Mouse (Mus musculus) megakaryocyte-erythroid progenitor cell, adult 5-6 weeks (primary cell): ENCODE results near the gene Il27ra. TPM values are rescaled to one million over a fixed set of nuclear protein-coding genes. Genes with fewer than 3 reads are reported as not detected.

ENCODE experiments used
- total RNA-seq, 2 experiments: library from RNA; stranded (forward) in 1 of 2; stranded (reverse) in 1 of 2; fragments of 200-1000, 215-1000 nt in 1 of 2; fragments of >200 nt in 1 of 2; fragmentation: Nextera tagmentation in 1 of 2; gene quantifications; 2 replicates each; pipeline ENCODE4 v1.2.3; 2014 to 2017

Il27ra gene
- total RNA-seq, 2 experiments from 2014 or later, result 4.5 to 24.2 TPM

Other genes with a start within 250 kb of the Il27ra start
- gene Adgrl1, start 142.5 kb downstream of the Il27ra start, total RNA-seq (2014; fragmentation: Nextera tagmentation), result 25.2 and 28.8 TPM in 2 replicates
- gene Adgrl1, start 142.5 kb downstream of the Il27ra start, total RNA-seq (2017), result 7.9 and 13.2 TPM in 2 replicates
- not detected in 2 replicates for gene Gm10644, start 87.4 kb downstream of the Il27ra start, total RNA-seq (2014; fragmentation: Nextera tagmentation)
- not detected in 2 replicates for gene Gm10644, start 87.4 kb downstream of the Il27ra start, total RNA-seq (2017)
- 48.9 and 64.6 TPM in 2 replicates for gene Asf1b, start 87.1 kb downstream of the Il27ra start, total RNA-seq (2014; fragmentation: Nextera tagmentation)
- 18.5 and 36.5 TPM in 2 replicates for gene Asf1b, start 87.1 kb downstream of the Il27ra start, total RNA-seq (2017)
- 35.2 and 49.4 TPM in 2 replicates for gene Prkaca, start 69.6 kb downstream of the Il27ra start, total RNA-seq (2014; fragmentation: Nextera tagmentation)
- 22.1 and 31.1 TPM in 2 replicates for gene Prkaca, start 69.6 kb downstream of the Il27ra start, total RNA-seq (2017)
- 103 and 123 TPM in 2 replicates for gene Samd1, start 44.9 kb downstream of the Il27ra start, total RNA-seq (2014; fragmentation: Nextera tagmentation)
- 57.4 and 79.8 TPM in 2 replicates for gene Samd1, start 44.9 kb downstream of the Il27ra start, total RNA-seq (2017)
- gene 1700067K01Rik, start 41.1 kb downstream of the Il27ra start, total RNA-seq (2014; fragmentation: Nextera tagmentation), result 1.4 and 2.3 TPM in 2 replicates
- 0.76 and 2.3 TPM in 2 replicates for gene 1700067K01Rik, start 41.1 kb downstream of the Il27ra start, total RNA-seq (2017)
- not detected in 2 replicates for gene 2210011C24Rik, start 30.4 kb downstream of the Il27ra start, total RNA-seq (2014; fragmentation: Nextera tagmentation)
- not detected in 2 replicates for gene 2210011C24Rik, start 30.4 kb downstream of the Il27ra start, total RNA-seq (2017)
- gene Palm3, start 21.1 kb downstream of the Il27ra start, total RNA-seq (2014; fragmentation: Nextera tagmentation), result not detected in 2 replicates
- gene Palm3, start 21.1 kb downstream of the Il27ra start, total RNA-seq (2017), result 0.30 TPM in 1 of 2 replicates, not detected in the other
- not detected in 2 replicates for gene Rln3, start 2.4 kb upstream of the Il27ra start, total RNA-seq (2014; fragmentation: Nextera tagmentation)
- gene Rln3, start 2.4 kb upstream of the Il27ra start, total RNA-seq (2017), result not detected in 2 replicates
- 3.3 TPM in 1 of 2 replicates, not detected in the other for gene Gm10643, start 22.5 kb upstream of the Il27ra start, total RNA-seq (2014; fragmentation: Nextera tagmentation)
- gene Gm10643, start 22.5 kb upstream of the Il27ra start, total RNA-seq (2017), result 1.6 and 4.2 TPM in 2 replicates
- gene Rfx1, start 24.2 kb upstream of the Il27ra start, total RNA-seq (2014; fragmentation: Nextera tagmentation), result 10.2 and 11.9 TPM in 2 replicates
- gene Rfx1, start 24.2 kb upstream of the Il27ra start, total RNA-seq (2017), result 2.1 and 3.7 TPM in 2 replicates
- gene Dcaf15, start 62.2 kb upstream of the Il27ra start, total RNA-seq (2014; fragmentation: Nextera tagmentation), result 27.0 and 27.3 TPM in 2 replicates
- 14.1 and 16.3 TPM in 2 replicates for gene Dcaf15, start 62.2 kb upstream of the Il27ra start, total RNA-seq (2017)
- gene Podnl1, start 83.4 kb upstream of the Il27ra start, total RNA-seq (2014; fragmentation: Nextera tagmentation), result 0.79 TPM in 1 of 2 replicates, not detected in the other
- 0.14 TPM in 1 of 2 replicates, not detected in the other for gene Podnl1, start 83.4 kb upstream of the Il27ra start, total RNA-seq (2017)
- 8.6 and 10.7 TPM in 2 replicates for gene Cc2d1a, start 105.3 kb upstream of the Il27ra start, total RNA-seq (2014; fragmentation: Nextera tagmentation)
- gene Cc2d1a, start 105.3 kb upstream of the Il27ra start, total RNA-seq (2017), result 3.2 and 6.9 TPM in 2 replicates
- gene 4930432K21Rik, start 105.4 kb upstream of the Il27ra start, total RNA-seq (2014; fragmentation: Nextera tagmentation), result 0.49 and 0.50 TPM in 2 replicates
- gene 4930432K21Rik, start 105.4 kb upstream of the Il27ra start, total RNA-seq (2017), result 1.1 and 1.7 TPM in 2 replicates
- gene Nanos3, start 142.6 kb upstream of the Il27ra start, total RNA-seq (2014; fragmentation: Nextera tagmentation), result 2.9 and 5.0 TPM in 2 replicates
- not detected in 2 replicates for gene Nanos3, start 142.6 kb upstream of the Il27ra start, total RNA-seq (2017)
- 2.8 and 4.8 TPM in 2 replicates for gene Zswim4, start 194.5 kb upstream of the Il27ra start, total RNA-seq (2014; fragmentation: Nextera tagmentation)
- gene Zswim4, start 194.5 kb upstream of the Il27ra start, total RNA-seq (2017), result 3.3 and 3.7 TPM in 2 replicates
- gene D8Ertd738e, start 207.1 kb upstream of the Il27ra start, total RNA-seq (2014; fragmentation: Nextera tagmentation), result 122 and 195 TPM in 2 replicates
- 63.7 and 94.8 TPM in 2 replicates for gene D8Ertd738e, start 207.1 kb upstream of the Il27ra start, total RNA-seq (2017)
- 36.7 and 51.9 TPM in 2 replicates for gene Mri1, start 214.7 kb upstream of the Il27ra start, total RNA-seq (2014; fragmentation: Nextera tagmentation)
- 19.1 and 19.3 TPM in 2 replicates for gene Mri1, start 214.7 kb upstream of the Il27ra start, total RNA-seq (2017)
- 18.0 and 20.9 TPM in 2 replicates for gene Ccdc130, start 227.8 kb upstream of the Il27ra start, total RNA-seq (2014; fragmentation: Nextera tagmentation)
- 9.5 and 12.7 TPM in 2 replicates for gene Ccdc130, start 227.8 kb upstream of the Il27ra start, total RNA-seq (2017)